In the genomic region with DNA sequence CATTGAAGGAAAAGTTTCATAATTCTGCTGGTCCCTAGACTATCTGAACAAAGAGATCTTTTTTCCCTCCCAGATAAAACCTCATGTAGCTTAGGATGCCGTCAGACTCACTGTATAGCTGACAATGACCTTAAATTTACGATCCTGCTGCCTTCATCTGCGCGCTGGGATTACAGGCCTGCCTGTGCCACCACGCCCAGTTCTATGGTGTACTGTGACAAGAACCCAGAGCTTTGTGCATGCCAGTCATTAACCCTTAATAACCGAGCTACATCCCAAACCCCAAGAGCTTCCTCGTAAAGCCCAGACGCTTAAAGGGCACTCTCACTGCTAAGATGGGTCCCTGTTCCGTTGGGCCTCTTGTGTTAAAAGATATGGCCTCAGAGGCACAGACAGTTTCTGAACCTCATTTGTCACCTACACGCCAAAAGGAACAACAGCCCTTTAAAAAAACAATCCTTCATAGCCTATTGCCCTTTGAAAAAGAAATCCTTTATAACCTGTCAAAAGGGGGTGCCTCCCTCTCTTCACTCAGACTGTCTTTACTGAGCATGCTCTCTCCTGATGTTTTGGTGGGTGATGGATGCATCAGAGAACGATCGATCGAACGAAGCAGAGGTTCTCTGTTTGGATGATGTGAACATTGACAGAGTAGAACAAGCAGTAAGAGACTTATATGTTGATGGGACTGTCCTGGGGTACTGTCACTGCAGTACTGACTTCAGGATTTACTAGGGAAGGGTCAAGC, we compare ENCODE assay signal across 8 mouse cellular contexts. TPM values are rescaled to one million over a fixed set of nuclear protein-coding genes. Genes with fewer than 3 reads are reported as not detected.
A peak's percentile ranks its signal among the peaks of the same experiment; 100 is the strongest.
DNase-seq lines count a peak whose midpoint lies in the region; ATAC-seq and TF ChIP-seq lines count a peak whose summit lies in the region.

No protein-coding gene starts in this region.

- peak overlapping the region; percentile 81 for H3K9ac ChIP-seq in heart, embryonic 12.5 days
- peak overlapping the region; percentile 96 for H3K9ac ChIP-seq in ES-Bruce4 (ENCODE audit: low read depth, poor library complexity, severe bottlenecking)
- H3K9ac ChIP-seq in hindbrain, embryonic 16.5 days (ENCODE audit: low read depth, low read length), result peak overlapping the region; percentile 94
- peak overlapping the region; percentile 93 for H3K9ac ChIP-seq in stomach, embryonic 16.5 days (ENCODE audit: low read length)

- peak overlapping the region; percentile 88 for H3K27ac ChIP-seq in heart, embryonic 12.5 days (ENCODE audit: poor library complexity, severe bottlenecking)
- H3K27ac ChIP-seq in ES-Bruce4 (ENCODE audit: insufficient read depth, low read length), result no peak overlapping the region
- H3K27ac ChIP-seq in embryonic facial prominence, embryonic 10.5 days (replicated peaks), result peak overlapping the region; percentile 98
- H3K27ac ChIP-seq in hindbrain, embryonic 16.5 days (ENCODE audit: low read depth, low read length), result peak overlapping the region; percentile 99
- H3K27ac ChIP-seq in stomach, embryonic 16.5 days (ENCODE audit: low read length), result peak overlapping the region; percentile 95

- peak overlapping the region; percentile 91 for H3K4me2 ChIP-seq in heart, embryonic 12.5 days
- H3K4me2 ChIP-seq in hindbrain, embryonic 16.5 days (ENCODE audit: low read length), result peak overlapping the region; percentile 78
- peak overlapping the region; percentile 72 for H3K4me2 ChIP-seq in stomach, embryonic 16.5 days (ENCODE audit: low read depth, low read length)

- DNase-seq in heart, adult 8-10 months (ENCODE audit: low spot score), result no peak
- DNase-seq in embryonic facial prominence, embryonic 10.5 days (ENCODE audit: low spot score), result peak; percentile 35
- peak; percentile 48 for DNase-seq in lung, postnatal 10 days
- no peak for DNase-seq in adrenal gland, postnatal 25 days

- no peak for TF ChIP-seq CTCF in ES-Bruce4 (IDR thresholded peaks at IDR 0.05; ENCODE audit: low read depth, low read length)

- no peak for TF ChIP-seq POLR2A in ES-Bruce4 (IDR thresholded peaks at IDR 0.05; ENCODE audit: insufficient read depth, low read length)

- peak overlapping the region; percentile 60 for H3K4me3 ChIP-seq in heart, embryonic 12.5 days
- peak overlapping the region; percentile 92 for H3K4me3 ChIP-seq in ES-Bruce4 (ENCODE audit: low read depth, low read length)
- peak overlapping the region; percentile 69 for H3K4me3 ChIP-seq in embryonic facial prominence, embryonic 10.5 days
- H3K4me3 ChIP-seq in hindbrain, embryonic 16.5 days (ENCODE audit: low read length), result peak overlapping the region; percentile 75
- H3K4me3 ChIP-seq in stomach, embryonic 16.5 days (replicated peaks; ENCODE audit: low read length), result peak overlapping the region; percentile 58

- ATAC-seq in heart, embryonic 12.5 days (ENCODE audit: insufficient number of reproducible peaks, low FRiP score), result 0 out of 2 replicates have a peak, but pooled peaks have one; percentile 26
- ATAC-seq in hindbrain, embryonic 16.5 days, result peak; percentile 49
- ATAC-seq in stomach, embryonic 16.5 days (ENCODE audit: insufficient read depth, low FRiP score), result peak; percentile 35; the same call in 1 of the 2 replicates

- no peak for TF ChIP-seq EP300 in ES-Bruce4 (IDR thresholded peaks at IDR 0.05; ENCODE audit: insufficient read depth, low read depth, low read length)

- H3K4me1 ChIP-seq in heart, embryonic 12.5 days (replicated peaks), result peaks cover 20% of the 10 kb centered on the region
- H3K4me1 ChIP-seq in ES-Bruce4 (ENCODE audit: control insufficient read depth, insufficient read depth, low read length), result no peaks in the 10 kb centered on the region
- H3K4me1 ChIP-seq in embryonic facial prominence, embryonic 10.5 days, result peaks cover 29% of the 10 kb centered on the region
- peaks cover 19% of the 10 kb centered on the region for H3K4me1 ChIP-seq in hindbrain, embryonic 16.5 days (ENCODE audit: control insufficient read depth, insufficient read depth, low read depth, low read length)
- H3K4me1 ChIP-seq in stomach, embryonic 16.5 days (ENCODE audit: control insufficient read depth, insufficient read depth, low read length), result peaks cover 9% of the 10 kb centered on the region

- WGBS in heart, embryonic 12.5 days, result 25% methylated on average over 14 of the region's 14 CpGs
- 28% methylated on average over 14 of the region's 14 CpGs for WGBS in embryonic facial prominence, embryonic 10.5 days
- 12% methylated on average over 14 of the region's 14 CpGs for WGBS in hindbrain, embryonic 16.5 days
- 9% methylated on average over 14 of the region's 14 CpGs for WGBS in stomach, embryonic 16.5 days

- no peaks in the 10 kb centered on the region for H3K27me3 ChIP-seq in heart, embryonic 12.5 days (replicated peaks)
- no peaks in the 10 kb centered on the region for H3K27me3 ChIP-seq in ES-Bruce4 (ENCODE audit: control insufficient read depth, insufficient read depth, low read length, poor library complexity, severe bottlenecking)
- no peaks in the 10 kb centered on the region for H3K27me3 ChIP-seq in embryonic facial prominence, embryonic 10.5 days (replicated peaks; ENCODE audit: low read depth, poor library complexity, severe bottlenecking)
- no peaks in the 10 kb centered on the region for H3K27me3 ChIP-seq in hindbrain, embryonic 16.5 days (replicated peaks; ENCODE audit: control insufficient read depth, insufficient read depth, low read length)
- H3K27me3 ChIP-seq in stomach, embryonic 16.5 days (ENCODE audit: control insufficient read depth, insufficient read depth, low read length), result no peaks in the 10 kb centered on the region

- peaks cover 37% of the 10 kb centered on the region for H3K36me3 ChIP-seq in heart, embryonic 12.5 days
- H3K36me3 ChIP-seq in ES-Bruce4 (ENCODE audit: control insufficient read depth, insufficient read depth, low read length, poor library complexity, severe bottlenecking), result no peaks in the 10 kb centered on the region
- peaks cover 39% of the 10 kb centered on the region for H3K36me3 ChIP-seq in embryonic facial prominence, embryonic 10.5 days (replicated peaks)
- peaks cover 22% of the 10 kb centered on the region for H3K36me3 ChIP-seq in hindbrain, embryonic 16.5 days (ENCODE audit: control insufficient read depth, insufficient read depth, low read length)
- H3K36me3 ChIP-seq in stomach, embryonic 16.5 days (ENCODE audit: control insufficient read depth, insufficient read depth, low read length), result peaks cover 17% of the 10 kb centered on the region; the same call in 1 of the 2 replicates

- no peaks in the 10 kb centered on the region for H3K9me3 ChIP-seq in heart, embryonic 12.5 days (replicated peaks)
- H3K9me3 ChIP-seq in ES-Bruce4 (replicated peaks; ENCODE audit: control insufficient read depth, insufficient read depth, low read length, poor library complexity, severe bottlenecking), result no peaks in the 10 kb centered on the region
- H3K9me3 ChIP-seq in embryonic facial prominence, embryonic 10.5 days, result peaks cover 4% of the 10 kb centered on the region; the same call in 1 of the 2 replicates
- no peaks in the 10 kb centered on the region for H3K9me3 ChIP-seq in hindbrain, embryonic 16.5 days (ENCODE audit: control insufficient read depth, low read length)
- no peaks in the 10 kb centered on the region for H3K9me3 ChIP-seq in stomach, embryonic 16.5 days (replicated peaks; ENCODE audit: control insufficient read depth, low read length)

RNA-seq across cellular contexts. Expression of gene Zfp628, which starts 0.8 kb away (rescaled TPM):
- 2.6 and 2.9 TPM in 2 replicates for polyA plus RNA-seq in heart, embryonic 12.5 days (2016; fragmentation: Nextera tagmentation; extraction: Ambion mirVana)
- total RNA-seq in heart, adult 8-10 months (2022), result 1 to 10 TPM; 6.4 to 8.4 (median 7.5) TPM
- polyA plus RNA-seq in ES-Bruce4 (2011; ENCODE audit: insufficient read depth, insufficient read length, low read depth, missing spikeins), result 5.0 and 5.4 TPM in 2 replicates
- polyA plus RNA-seq in embryonic facial prominence, embryonic 10.5 days (2016; fragmentation: Nextera tagmentation; extraction: Ambion mirVana), result 4.5 and 4.6 TPM in 2 replicates
- 3.2 and 4.2 TPM in 2 replicates for polyA plus RNA-seq in hindbrain, embryonic 16.5 days (2015; fragmentation: Nextera tagmentation; extraction: Ambion mirVana)
- polyA plus RNA-seq in stomach, embryonic 16.5 days (2015; fragmentation: Nextera tagmentation; extraction: Ambion mirVana), result 2.1 and 2.3 TPM in 2 replicates
- 16.4 and 19.0 TPM in 2 replicates for total RNA-seq in adrenal gland, postnatal 25 days (2021)

RNA-seq across cellular contexts. Expression of gene Nat14, which starts 6.0 kb away (rescaled TPM):
- polyA plus RNA-seq in heart, embryonic 12.5 days (2016; fragmentation: Nextera tagmentation; extraction: Ambion mirVana), result 4.6 and 5.5 TPM in 2 replicates
- 1 to 10 TPM; 4.7 to 6.7 (median 5.3) TPM for total RNA-seq in heart, adult 8-10 months (2022)
- 2.2 and 3.3 TPM in 2 replicates for polyA plus RNA-seq in ES-Bruce4 (2011; ENCODE audit: insufficient read depth, insufficient read length, low read depth, missing spikeins)
- 4.9 and 5.3 TPM in 2 replicates for polyA plus RNA-seq in embryonic facial prominence, embryonic 10.5 days (2016; fragmentation: Nextera tagmentation; extraction: Ambion mirVana)
- polyA plus RNA-seq in hindbrain, embryonic 16.5 days (2015; fragmentation: Nextera tagmentation; extraction: Ambion mirVana), result 35.2 and 39.3 TPM in 2 replicates
- 3.0 and 4.0 TPM in 2 replicates for polyA plus RNA-seq in stomach, embryonic 16.5 days (2015; fragmentation: Nextera tagmentation; extraction: Ambion mirVana)
- 7.7 and 9.1 TPM in 2 replicates for total RNA-seq in adrenal gland, postnatal 25 days (2021)

RNA-seq across cellular contexts. Expression of gene Gm36210, which starts 9.5 kb away (rescaled TPM):
- 0.27 and 0.30 TPM in 2 replicates for polyA plus RNA-seq in heart, embryonic 12.5 days (2016; fragmentation: Nextera tagmentation; extraction: Ambion mirVana)
- total RNA-seq in heart, adult 8-10 months (2022), result under 1 TPM in 2 of 4 experiments, not detected in 2; 0.22 to 0.43 TPM
- polyA plus RNA-seq in ES-Bruce4 (2011; ENCODE audit: insufficient read depth, insufficient read length, low read depth, missing spikeins), result 1.1 TPM in 2 replicates
- 0.22 TPM in 1 of 2 replicates, not detected in the other for polyA plus RNA-seq in embryonic facial prominence, embryonic 10.5 days (2016; fragmentation: Nextera tagmentation; extraction: Ambion mirVana)
- polyA plus RNA-seq in hindbrain, embryonic 16.5 days (2015; fragmentation: Nextera tagmentation; extraction: Ambion mirVana), result 0.48 and 0.52 TPM in 2 replicates
- polyA plus RNA-seq in stomach, embryonic 16.5 days (2015; fragmentation: Nextera tagmentation; extraction: Ambion mirVana), result 0.10 TPM in 1 of 2 replicates, not detected in the other
- total RNA-seq in adrenal gland, postnatal 25 days (2021), result not detected in 2 replicates

RNA-seq across cellular contexts. Expression of gene Ssc5d, which starts 9.7 kb away (rescaled TPM):
- polyA plus RNA-seq in heart, embryonic 12.5 days (2016; fragmentation: Nextera tagmentation; extraction: Ambion mirVana), result 1.5 and 1.7 TPM in 2 replicates
- total RNA-seq in heart, adult 8-10 months (2022), result 1 to 10 TPM; 1.4 to 2.5 (median 1.9) TPM
- polyA plus RNA-seq in ES-Bruce4 (2011; ENCODE audit: insufficient read depth, insufficient read length, low read depth, missing spikeins), result 1.5 and 2.0 TPM in 2 replicates
- 1.4 and 1.7 TPM in 2 replicates for polyA plus RNA-seq in embryonic facial prominence, embryonic 10.5 days (2016; fragmentation: Nextera tagmentation; extraction: Ambion mirVana)
- 1.1 and 2.4 TPM in 2 replicates for polyA plus RNA-seq in hindbrain, embryonic 16.5 days (2015; fragmentation: Nextera tagmentation; extraction: Ambion mirVana)
- 3.4 and 3.5 TPM in 2 replicates for polyA plus RNA-seq in stomach, embryonic 16.5 days (2015; fragmentation: Nextera tagmentation; extraction: Ambion mirVana)
- total RNA-seq in adrenal gland, postnatal 25 days (2021), result 2.0 and 3.2 TPM in 2 replicates

RNA-seq across cellular contexts. Expression of gene Isoc2a, which starts 38.9 kb away (rescaled TPM):
- polyA plus RNA-seq in heart, embryonic 12.5 days (2016; fragmentation: Nextera tagmentation; extraction: Ambion mirVana), result 0.74 and 1.0 TPM in 2 replicates
- 10 to 100 TPM; 52.2 to 62.9 (median 54.4) TPM for total RNA-seq in heart, adult 8-10 months (2022)
- 3.3 and 4.3 TPM in 2 replicates for polyA plus RNA-seq in ES-Bruce4 (2011; ENCODE audit: insufficient read depth, insufficient read length, low read depth, missing spikeins)
- polyA plus RNA-seq in embryonic facial prominence, embryonic 10.5 days (2016; fragmentation: Nextera tagmentation; extraction: Ambion mirVana), result 0.68 and 0.86 TPM in 2 replicates
- 0.89 and 0.93 TPM in 2 replicates for polyA plus RNA-seq in hindbrain, embryonic 16.5 days (2015; fragmentation: Nextera tagmentation; extraction: Ambion mirVana)
- 1.1 and 1.5 TPM in 2 replicates for polyA plus RNA-seq in stomach, embryonic 16.5 days (2015; fragmentation: Nextera tagmentation; extraction: Ambion mirVana)
- total RNA-seq in adrenal gland, postnatal 25 days (2021), result 42.1 and 48.2 TPM in 2 replicates

Comparison
In these comparisons a context has a peak if more than half of its experiments do, and no peak if none do; other contexts are left out.
1. DNase-seq: peak in embryonic facial prominence, embryonic 10.5 days (single experiment) and lung, postnatal 10 days (single experiment); none in heart, adult 8-10 months (single experiment) and adrenal gland, postnatal 25 days (single experiment).
2. Peak in every context shown above with its lines, with median percentiles within 50 percentile points of each other: ATAC-seq, H3K4me2 ChIP-seq, H3K4me3 ChIP-seq and H3K9ac ChIP-seq.